In the genomic region with DNA sequence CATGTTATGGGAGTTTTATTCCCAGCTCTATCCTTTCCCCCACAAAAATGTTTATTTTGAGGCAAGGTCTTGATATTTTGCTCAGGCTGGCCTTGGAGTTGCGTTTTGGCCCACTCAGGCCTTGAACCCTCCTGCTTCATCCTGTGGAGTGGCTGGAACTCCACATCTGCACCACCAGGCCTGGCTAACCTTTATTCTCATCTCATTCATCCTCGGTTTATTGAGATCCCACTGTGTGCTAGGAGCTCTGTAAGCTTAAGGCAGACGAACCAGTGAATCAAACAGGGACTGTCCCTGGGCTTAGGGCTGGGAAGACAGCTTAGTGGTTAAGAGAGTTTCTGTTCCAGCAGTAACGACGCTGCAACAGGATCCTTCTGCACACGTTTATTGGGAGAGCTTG, we compare ENCODE assay signal across 25 mouse cellular contexts. TPM values are rescaled to one million over a fixed set of nuclear protein-coding genes. Genes with fewer than 3 reads are reported as not detected.
A peak's percentile ranks its signal among the peaks of the same experiment; 100 is the strongest.
DNase-seq lines count a peak whose midpoint lies in the region; ATAC-seq and TF ChIP-seq lines count a peak whose summit lies in the region.
"Had no signal": no experiment of that assay in that cellular context is flagged by ENCODE, and none has a peak within 500 bp of the region (broad histone marks: within the 10 kb centered on the region; RNA-seq: fewer than 3 reads in every experiment).

No protein-coding gene starts in this region.

- H3K79me2 ChIP-seq in MEL (ENCODE audit: control insufficient read depth, insufficient read depth, low read length, poor library complexity): no peaks in the 10 kb centered on the region

- no peaks in the 10 kb centered on the region for H3K9me3 ChIP-seq in heart, embryonic 10.5 days
- no peaks in the 10 kb centered on the region for H3K9me3 ChIP-seq in heart, embryonic 12.5 days (replicated peaks)
- no peaks in the 10 kb centered on the region for H3K9me3 ChIP-seq in MEL (replicated peaks; ENCODE audit: insufficient read depth, low read length)
- no peaks in the 10 kb centered on the region for H3K9me3 ChIP-seq in stomach, postnatal 0 days (ENCODE audit: control insufficient read depth, low read length)
- no peaks in the 10 kb centered on the region for H3K9me3 ChIP-seq in hindbrain, embryonic 14.5 days (ENCODE audit: control insufficient read depth, low read length)
- H3K9me3 ChIP-seq: embryonic facial prominence, embryonic 12.5 days; forebrain, embryonic 15.5 days had no signal

- no peak overlapping the region for H3K27ac ChIP-seq in heart, embryonic 10.5 days
- no peak overlapping the region for H3K27ac ChIP-seq in heart, embryonic 12.5 days (ENCODE audit: poor library complexity, severe bottlenecking)
- no peak overlapping the region for H3K27ac ChIP-seq in MEL (ENCODE audit: control insufficient read depth, low read depth, low read length)
- no peak overlapping the region for H3K27ac ChIP-seq in stomach, postnatal 0 days (replicated peaks)
- no peak overlapping the region for H3K27ac ChIP-seq in hindbrain, embryonic 14.5 days
- H3K27ac ChIP-seq: embryonic facial prominence, embryonic 10.5 days; embryonic facial prominence, embryonic 12.5 days; forebrain, embryonic 13.5 days; forebrain, embryonic 15.5 days had no signal

- 94% methylated on average over 6 of the region's 6 CpGs for WGBS in heart, embryonic 10.5 days
- 96% methylated on average over 6 of the region's 6 CpGs for WGBS in heart, embryonic 12.5 days
- WGBS in stomach, postnatal 0 days: 92% methylated on average over 6 of the region's 6 CpGs
- WGBS in hindbrain, embryonic 14.5 days: 94% methylated on average over 6 of the region's 6 CpGs

- peak; percentile 51 for DNase-seq in heart, embryonic 10.5 days (ENCODE audit: low spot score)
- no peak for DNase-seq in MEL (ENCODE audit: low read depth, low spot score)
- peak; percentile 6 for DNase-seq in stomach, postnatal 0 days (ENCODE audit: low spot score)
- DNase-seq in hindbrain, embryonic 14.5 days (ENCODE audit: low spot score): no peak
- DNase-seq: adrenal gland, adult 8-10 months; adrenal gland, postnatal 14 days; adrenal gland, postnatal 36 days; cerebellum, adult 11-12 months; cerebellum, adult 2 months; cerebellum, adult 9-10 months; cerebellum, postnatal 10 days; cerebellum, postnatal 25 days; forebrain, postnatal 0 days had no signal

- H3K4me1 ChIP-seq in heart, embryonic 10.5 days: no peaks in the 10 kb centered on the region
- H3K4me1 ChIP-seq in heart, embryonic 12.5 days (replicated peaks): no peaks in the 10 kb centered on the region
- H3K4me1 ChIP-seq in MEL (ENCODE audit: control insufficient read depth in 1 of 2, insufficient read depth in 2 of 2, low read length in 2 of 2): no peaks in the 10 kb centered on the region
- H3K4me1 ChIP-seq in stomach, postnatal 0 days (replicated peaks; ENCODE audit: control insufficient read depth, insufficient read depth): no peaks in the 10 kb centered on the region
- H3K4me1 ChIP-seq in hindbrain, embryonic 14.5 days (replicated peaks; ENCODE audit: control insufficient read depth, insufficient read depth, low read length): no peaks in the 10 kb centered on the region
- H3K4me1 ChIP-seq: embryonic facial prominence, embryonic 10.5 days; embryonic facial prominence, embryonic 12.5 days; forebrain, embryonic 13.5 days; forebrain, embryonic 15.5 days had no signal

- TF ChIP-seq RAD21 in MEL (IDR thresholded peaks at IDR 0.05; ENCODE audit: low read depth, low read length): no peak

- H3K36me3 ChIP-seq in heart, embryonic 10.5 days: peaks cover 72% of the 10 kb centered on the region
- H3K36me3 ChIP-seq in heart, embryonic 12.5 days: peaks cover 70% of the 10 kb centered on the region
- peaks cover 0 to 16% of the 10 kb centered on the region in 2 experiments; a peak in 2 of 4 replicates for H3K36me3 ChIP-seq in MEL (ENCODE audit: control insufficient read depth in 1 of 2, insufficient read depth in 2 of 2, low read length in 2 of 2)
- peaks cover 20% of the 10 kb centered on the region for H3K36me3 ChIP-seq in stomach, postnatal 0 days (ENCODE audit: control insufficient read depth, insufficient read depth, low read length)
- H3K36me3 ChIP-seq in hindbrain, embryonic 14.5 days (replicated peaks; ENCODE audit: control insufficient read depth, insufficient read depth): peaks cover 62% of the 10 kb centered on the region

- no peak for TF ChIP-seq EP300 in MEL (IDR thresholded peaks at IDR 0.05; ENCODE audit: low read depth in 1 of 2, low read length in 2 of 2)
- TF ChIP-seq EP300 in stomach, postnatal 0 days (optimal IDR thresholded peaks at IDR 0.05): no peak

- no peak for TF ChIP-seq CTCF in MEL (IDR thresholded peaks at IDR 0.05 in 2 of 3, conservative IDR thresholded peaks at IDR 0.05 in 1 of 3; ENCODE audit: control insufficient read depth in 1 of 3, insufficient read depth in 1 of 3, low read depth in 2 of 3, low read length in 3 of 3, poor library complexity in 1 of 3, severe bottlenecking in 1 of 3)
- TF ChIP-seq CTCF in stomach, postnatal 0 days (IDR thresholded peaks at IDR 0.05; ENCODE audit: low read depth): no peak

- no peak overlapping the region for H3K4me2 ChIP-seq in heart, embryonic 12.5 days
- H3K4me2 ChIP-seq in stomach, postnatal 0 days (replicated peaks; ENCODE audit: low read depth): no peak overlapping the region
- H3K4me2 ChIP-seq in hindbrain, embryonic 14.5 days (replicated peaks): no peak overlapping the region
- H3K4me2 ChIP-seq: embryonic facial prominence, embryonic 12.5 days; forebrain, embryonic 13.5 days; forebrain, embryonic 15.5 days had no signal

- no peak for ATAC-seq in heart, embryonic 12.5 days (ENCODE audit: insufficient number of reproducible peaks, low FRiP score)
- no peak for ATAC-seq in stomach, postnatal 0 days (ENCODE audit: low FRiP score, low TSS enrichment)
- ATAC-seq in hindbrain, embryonic 14.5 days (ENCODE audit: low FRiP score): no peak
- ATAC-seq: activated CD4-positive, CD25-positive, alpha-beta regulatory T cell, adult 4 months; forebrain, embryonic 13.5 days; forebrain, embryonic 15.5 days; forebrain, postnatal 0 days; Patski had no signal

- no peak overlapping the region for H3K4me3 ChIP-seq in heart, embryonic 10.5 days
- no peak overlapping the region for H3K4me3 ChIP-seq in heart, embryonic 12.5 days
- no peak overlapping the region for H3K4me3 ChIP-seq in MEL (ENCODE audit: control insufficient read depth in 1 of 2, insufficient read depth in 1 of 2, low read depth in 2 of 2, low read length in 2 of 2)
- no peak overlapping the region for H3K4me3 ChIP-seq in stomach, postnatal 0 days (ENCODE audit: low read depth, low read length)
- H3K4me3 ChIP-seq in hindbrain, embryonic 14.5 days (replicated peaks; ENCODE audit: low read length): no peak overlapping the region
- H3K4me3 ChIP-seq: embryonic facial prominence, embryonic 10.5 days; embryonic facial prominence, embryonic 12.5 days; forebrain, embryonic 13.5 days; forebrain, embryonic 15.5 days had no signal

- no peak; a peak in 1 of 4 replicates for TF ChIP-seq POLR2A in MEL (IDR thresholded peaks at IDR 0.05; ENCODE audit: control insufficient read depth in 1 of 2, insufficient read depth in 1 of 2, low read depth in 1 of 2, low read length in 2 of 2, poor library complexity in 1 of 2)

- H3K27me3 ChIP-seq in heart, embryonic 10.5 days (ENCODE audit: insufficient read depth, poor library complexity, severe bottlenecking): no peaks in the 10 kb centered on the region
- H3K27me3 ChIP-seq in heart, embryonic 12.5 days (replicated peaks): no peaks in the 10 kb centered on the region
- no peaks in the 10 kb centered on the region for H3K27me3 ChIP-seq in MEL (ENCODE audit: control insufficient read depth in 1 of 2, insufficient read depth in 2 of 2, low read length in 2 of 2)
- H3K27me3 ChIP-seq in stomach, postnatal 0 days (ENCODE audit: control insufficient read depth, insufficient read depth, low read length): no peaks in the 10 kb centered on the region
- no peaks in the 10 kb centered on the region for H3K27me3 ChIP-seq in hindbrain, embryonic 14.5 days (ENCODE audit: control insufficient read depth, insufficient read depth, low read length)
- H3K27me3 ChIP-seq: embryonic facial prominence, embryonic 12.5 days; forebrain, embryonic 13.5 days; forebrain, embryonic 15.5 days; Patski had no signal

- H3K9ac ChIP-seq in heart, embryonic 12.5 days: no peak overlapping the region
- H3K9ac ChIP-seq in MEL (ENCODE audit: control insufficient read depth, low read depth, low read length, poor library complexity, severe bottlenecking): no peak overlapping the region
- no peak overlapping the region for H3K9ac ChIP-seq in stomach, postnatal 0 days (ENCODE audit: low read length)
- no peak overlapping the region for H3K9ac ChIP-seq in hindbrain, embryonic 14.5 days
- H3K9ac ChIP-seq: embryonic facial prominence, embryonic 12.5 days; forebrain, embryonic 13.5 days; forebrain, embryonic 15.5 days; forebrain, postnatal 0 days had no signal

TF ChIP-seq in MEL, 35 proteins besides CTCF, POLR2A, EP300 and RAD21:
- TF ChIP-seq POLR2AphosphoS5 (IDR thresholded peaks at IDR 0.05; ENCODE audit: borderline replicate concordance, low read depth, low read length) (no peak), MAZ (IDR thresholded peaks at IDR 0.05; ENCODE audit: low read depth, low read length) (no peak), ZMIZ1 (IDR thresholded peaks at IDR 0.05; ENCODE audit: low read depth, low read length) (no peak), MAX (IDR thresholded peaks at IDR 0.05; ENCODE audit: low read length) (no peak), HCFC1 (IDR thresholded peaks at IDR 0.05; ENCODE audit: low read depth, low read length) (no peak), POLR2AphosphoS2 (IDR thresholded peaks at IDR 0.05; ENCODE audit: low read length) (peak; percentile 37; the same call in 1 of the 2 replicates)

RNA-seq across cellular contexts. Expression of a gene that starts 12.1 kb away (rescaled TPM):
- polyA plus RNA-seq in heart, embryonic 10.5 days (2016; fragmentation: Nextera tagmentation; extraction: Ambion mirVana): 0.16 and 0.33 TPM in 2 replicates
- polyA plus RNA-seq in heart, embryonic 12.5 days (2016; fragmentation: Nextera tagmentation; extraction: Ambion mirVana): 0.37 and 0.49 TPM in 2 replicates
- 13.9 and 15.1 TPM in 2 replicates for total RNA-seq in MEL (2012; rRNA removed)
- polyA plus RNA-seq in MEL (2012; ENCODE audit: insufficient read depth in 1 of 2, insufficient read length in 2 of 2, low read depth in 1 of 2, low replicate concordance in 2 of 2, missing spikeins in 1 of 2): 10 to 100 TPM in 1 of 2 experiments, not detected in 1; 26.5 TPM
- polyA plus RNA-seq in stomach, postnatal 0 days (2015; fragmentation: Nextera tagmentation; extraction: Ambion mirVana): 0.30 and 0.45 TPM in 2 replicates
- 0.54 and 1.1 TPM in 2 replicates for polyA plus RNA-seq in hindbrain, embryonic 14.5 days (2014; fragmentation: Nextera tagmentation; extraction: Ambion mirVana)

RNA-seq across cellular contexts. Expression of a gene that starts 52.7 kb away (rescaled TPM):
- not detected in 2 replicates for polyA plus RNA-seq in heart, embryonic 10.5 days (2016; fragmentation: Nextera tagmentation; extraction: Ambion mirVana)
- not detected in 2 replicates for polyA plus RNA-seq in heart, embryonic 12.5 days (2016; fragmentation: Nextera tagmentation; extraction: Ambion mirVana)
- total RNA-seq in MEL (2012; rRNA removed): not detected in 2 replicates
- not detected for polyA plus RNA-seq in MEL (2012; ENCODE audit: insufficient read depth in 1 of 2, insufficient read length in 2 of 2, low read depth in 1 of 2, low replicate concordance in 2 of 2, missing spikeins in 1 of 2)
- polyA plus RNA-seq in stomach, postnatal 0 days (2015; fragmentation: Nextera tagmentation; extraction: Ambion mirVana): 0.06 TPM in 2 replicates
- polyA plus RNA-seq in hindbrain, embryonic 14.5 days (2014; fragmentation: Nextera tagmentation; extraction: Ambion mirVana): not detected in 2 replicates
- total RNA-seq: adrenal gland, adult 18-20 months; adrenal gland, postnatal 14 days; adrenal gland, postnatal 36 days; ES-E14; forebrain, postnatal 0 days had no signal
- polyA plus RNA-seq: activated CD4-positive, CD25-positive, alpha-beta regulatory T cell, adult 4 months; C2C12; embryonic facial prominence, embryonic 10.5 days; embryonic facial prominence, embryonic 12.5 days; embryonic facial prominence, embryonic 14.5 days; forebrain, embryonic 11.5 days; forebrain, embryonic 13.5 days; forebrain, embryonic 15.5 days; forebrain, postnatal 0 days; Patski had no signal

Comparison
In these comparisons a context has a peak if more than half of its experiments do, and no peak if none do; other contexts are left out.
1. DNase-seq: peak in heart, embryonic 10.5 days (single experiment) and stomach, postnatal 0 days (single experiment); none in MEL (single experiment) and hindbrain, embryonic 14.5 days (single experiment).